Mouse (Mus musculus): ENCODE measurements around the gene Acer1. TPM values are rescaled to one million over a fixed set of nuclear protein-coding genes. Genes with fewer than 3 reads are reported as not detected.

The Acer1 gene
- total RNA-seq (2021): not detected

DNA sequence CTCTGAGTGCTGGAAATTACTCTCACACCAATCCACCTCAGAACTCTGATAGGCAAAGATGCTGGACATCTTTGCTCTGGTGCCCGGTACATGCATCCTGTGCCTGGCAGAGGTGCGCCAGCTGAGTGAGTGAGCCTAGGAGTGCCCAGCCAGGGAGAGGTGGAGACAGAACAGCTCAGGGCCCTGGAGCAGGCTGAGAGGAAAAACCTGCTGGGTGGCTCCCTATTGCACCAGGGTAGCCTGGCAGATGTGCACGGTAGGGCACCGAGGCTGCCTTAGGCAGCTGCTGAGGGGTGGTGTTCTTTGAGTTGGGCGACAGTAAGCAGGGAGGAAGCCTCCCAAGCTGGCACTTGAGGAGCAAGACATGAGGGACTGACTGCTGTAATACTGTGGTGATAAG lies at the start of gene Acer1:
TSS of gene Acer1 (minus strand) at position 114 of the 400 bp plus-strand sequence.
- no peak for DNase-seq (ENCODE audit: extremely low spot score in 1 of 2, low spot score in 2 of 2)
- intact Hi-C loops (cut with DNase I): no loop called here

DNA sequence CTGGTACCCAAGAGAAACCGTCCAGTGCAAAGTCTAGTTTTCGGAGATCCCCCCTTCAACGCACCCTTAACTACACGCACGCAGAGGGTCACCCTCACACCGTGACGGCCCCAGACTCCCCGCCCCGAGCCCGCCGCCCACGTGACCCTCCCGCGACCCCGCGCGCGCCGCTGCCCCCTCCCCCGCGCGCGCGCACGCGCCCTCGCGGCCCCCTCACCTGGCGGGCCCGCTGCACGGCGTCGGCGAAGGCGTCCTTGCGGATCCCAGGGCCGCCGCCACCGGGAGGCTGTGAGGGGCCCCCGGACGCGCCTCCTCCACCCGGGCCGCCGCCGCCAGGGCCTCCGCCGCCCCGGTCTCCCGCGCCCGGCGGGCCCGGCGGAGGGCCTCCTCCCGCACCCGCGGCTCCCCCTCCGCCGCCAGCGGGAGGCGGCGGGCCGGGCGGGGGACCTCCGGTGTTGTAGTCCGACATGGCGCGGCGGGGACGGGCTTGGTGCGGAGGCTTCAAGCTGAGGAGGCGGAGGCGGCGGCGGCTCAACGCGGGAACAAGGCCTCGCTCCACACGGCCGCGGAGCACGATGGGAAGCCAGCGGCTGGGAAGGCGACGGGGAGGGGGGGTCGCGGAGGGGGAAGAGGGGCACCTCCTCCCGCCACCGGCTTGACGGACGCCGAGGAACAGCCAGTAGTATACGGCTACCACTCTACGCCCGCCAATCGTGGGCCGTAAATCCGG lies 49.2 kb upstream of the Acer1 start, which contains the start of gene Khsrp:
TSS of gene Khsrp (minus strand) at position 592 of the 730 bp plus-strand sequence.
- peak in 1 of 2 experiments; percentile 80 for DNase-seq (ENCODE audit: extremely low spot score in 1 of 2, low spot score in 2 of 2)
- intact Hi-C loops (cut with DNase I): no loop called here

GRCm38 (mm10) chr17:57029691-57030090 lies 47.8 kb upstream of the Acer1 start:
- intact Hi-C loops (cut with DNase I): no loop called here

DNA sequence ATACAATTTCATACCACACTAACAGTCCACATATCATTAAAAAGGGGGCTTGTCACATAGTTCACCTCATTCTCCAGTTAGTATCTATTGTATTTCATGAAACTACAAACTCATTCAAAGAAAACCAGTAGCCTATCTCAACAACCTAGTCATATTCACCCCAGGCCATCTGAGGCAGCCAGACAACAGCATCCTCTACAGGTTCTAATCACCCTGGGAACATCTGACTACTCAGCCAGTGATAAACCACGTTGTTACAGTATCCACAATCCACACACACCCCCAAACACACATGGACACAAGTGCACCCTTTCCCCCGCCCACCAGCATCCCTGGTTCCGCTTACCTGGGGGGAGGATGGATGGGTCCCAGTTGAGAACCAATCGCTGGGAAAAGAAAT lies 45.5 kb upstream of the Acer1 start:
- intact Hi-C loops (cut with DNase I): no loop called here
- DNase-seq (ENCODE audit: extremely low spot score in 1 of 2, low spot score in 2 of 2): no peak

More at GRCm38 (mm10) chr17:57029691-57030090, 47.8 kb upstream of the Acer1 start:
- DNase-seq (ENCODE audit: extremely low spot score in 1 of 2, low spot score in 2 of 2): peak in 1 of 2 experiments; percentile 24

DNA sequence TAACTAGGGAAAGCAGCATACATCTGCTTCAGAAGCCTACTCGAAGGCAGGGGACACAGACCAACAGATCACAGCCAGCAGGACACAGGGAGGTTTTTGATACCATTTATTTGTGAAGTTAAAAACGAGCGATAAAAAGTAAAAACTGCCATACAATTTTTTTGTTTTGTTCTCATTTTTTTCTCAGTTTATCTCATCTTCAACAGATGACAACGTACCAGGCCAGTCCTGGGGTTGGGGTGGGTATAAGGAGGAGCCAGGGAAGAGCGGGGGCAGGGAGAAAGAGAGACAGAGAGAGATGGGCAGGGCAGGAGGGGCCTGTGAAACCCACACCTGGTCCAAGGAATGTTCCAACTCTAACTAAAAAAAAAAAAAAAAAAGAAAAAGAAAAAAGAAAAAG lies 39.0 kb upstream of the Acer1 start:
- no peak for DNase-seq (ENCODE audit: extremely low spot score in 1 of 2, low spot score in 2 of 2)
- intact Hi-C loops (cut with DNase I): no loop called here

- DNase-seq (ENCODE audit: extremely low spot score in 1 of 2, low spot score in 2 of 2): no peak
- intact Hi-C loops (cut with DNase I): no loop called here
Measured at GRCm38 (mm10) chr17:57019693-57020092, 37.8 kb upstream of the Acer1 start.

DNA sequence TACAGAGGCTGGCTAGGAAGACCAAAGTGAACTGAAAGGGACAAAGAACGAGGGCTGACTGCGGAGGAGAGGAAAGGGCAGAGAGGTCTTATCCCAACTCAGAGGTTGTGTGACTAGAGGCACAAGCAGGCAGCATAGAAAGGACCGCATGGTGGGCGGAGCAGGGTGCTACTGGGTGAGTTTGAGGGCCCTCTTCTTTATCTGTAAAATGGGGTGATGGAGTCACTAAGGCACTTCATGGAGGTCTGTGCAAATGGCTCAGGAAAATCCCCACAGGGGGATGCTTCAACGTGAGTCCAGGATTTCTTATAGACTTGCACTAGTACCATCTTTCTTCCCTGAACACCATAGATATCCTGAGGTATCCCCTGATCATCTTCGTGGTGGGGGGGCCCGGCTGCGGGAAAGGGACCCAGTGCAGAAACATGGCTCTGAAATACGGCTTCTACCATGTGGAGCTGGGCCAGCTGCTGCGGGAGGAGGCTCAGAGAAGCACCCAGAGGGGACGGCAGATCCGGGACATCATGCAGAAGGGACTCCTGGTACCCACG lies 30.4 kb upstream of the Acer1 start:
- intact Hi-C loops (cut with DNase I): no loop called here
- no peak for DNase-seq (ENCODE audit: extremely low spot score in 1 of 2, low spot score in 2 of 2)

DNA sequence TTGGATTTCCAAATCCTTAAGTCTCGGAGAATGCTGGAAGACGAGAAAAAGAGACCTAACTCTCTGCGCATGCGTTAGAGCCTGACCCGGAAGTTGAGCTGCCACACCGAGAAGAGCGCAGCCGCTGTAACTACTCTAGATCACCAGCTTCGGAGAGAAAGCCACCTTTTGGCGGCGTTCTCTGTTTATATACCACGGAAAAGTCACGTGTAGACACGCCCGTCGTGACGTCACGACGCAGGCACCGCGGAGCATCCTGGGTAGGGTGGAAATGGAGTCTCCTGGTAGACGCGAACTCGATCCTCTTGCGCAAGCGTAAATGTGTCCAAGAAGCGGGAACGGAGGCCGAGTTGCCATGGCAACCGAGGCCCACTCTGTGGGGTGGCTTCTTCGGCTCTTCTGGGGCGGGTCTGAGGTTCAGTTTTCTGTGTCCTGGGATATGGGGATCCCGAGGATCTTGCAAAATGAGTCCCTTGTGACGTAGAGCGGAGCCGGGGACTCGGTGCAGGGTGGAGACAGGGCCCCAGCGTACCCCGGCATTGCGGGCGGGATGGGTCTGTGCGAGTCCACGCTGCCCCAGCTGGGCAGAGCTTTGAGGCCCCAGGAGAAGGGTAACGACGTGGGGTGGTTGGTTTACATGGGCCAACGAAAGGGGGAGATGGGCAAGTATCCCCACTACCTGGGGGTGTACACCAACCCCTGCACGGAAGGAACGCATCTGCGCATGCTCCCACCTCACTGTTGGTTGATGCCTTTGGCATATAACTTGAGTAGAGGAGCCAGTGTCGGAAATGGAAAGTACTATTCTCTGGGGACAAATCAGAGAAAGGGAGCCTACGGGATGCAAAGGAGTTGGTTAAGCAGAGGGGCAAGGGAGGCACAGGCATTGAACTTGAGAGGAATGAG lies 29.6 kb upstream of the Acer1 start, which contains the start of the genes Gtf2f1 and Gm17949:
TSS of gene Gtf2f1 (minus strand) at position 53 of the 906 bp plus-strand sequence.
TSS of gene Gm17949 (plus strand) at position 234 of the 906 bp plus-strand sequence.
- intact Hi-C loops (cut with DNase I): no loop called here
- peak; percentile 95 to 96 for DNase-seq (ENCODE audit: extremely low spot score in 1 of 2, low spot score in 2 of 2)

GRCm38 (mm10) chr17:57010911-57011235 lies 28.9 kb upstream of the Acer1 start:
- intact Hi-C loops (cut with DNase I): no loop called here
- DNase-seq (ENCODE audit: extremely low spot score in 1 of 2, low spot score in 2 of 2): no peak

- no peak for DNase-seq (ENCODE audit: extremely low spot score in 1 of 2, low spot score in 2 of 2)
- intact Hi-C loops (cut with DNase I): no loop called here
Measured at GRCm38 (mm10) chr17:57007137-57007905, 25.4 kb upstream of the Acer1 start.

- intact Hi-C loops (cut with DNase I): no loop called here
Measured at GRCm38 (mm10) chr17:57003994-57004393, 22.1 kb upstream of the Acer1 start.

GRCm38 (mm10) chr17:57001228-57001627 lies 19.3 kb upstream of the Acer1 start:
- no peak for DNase-seq (ENCODE audit: extremely low spot score in 1 of 2, low spot score in 2 of 2)
- intact Hi-C loops (cut with DNase I): no loop called here

More at GRCm38 (mm10) chr17:57003994-57004393, 22.1 kb upstream of the Acer1 start:
- no peak for DNase-seq (ENCODE audit: extremely low spot score in 1 of 2, low spot score in 2 of 2)

DNA sequence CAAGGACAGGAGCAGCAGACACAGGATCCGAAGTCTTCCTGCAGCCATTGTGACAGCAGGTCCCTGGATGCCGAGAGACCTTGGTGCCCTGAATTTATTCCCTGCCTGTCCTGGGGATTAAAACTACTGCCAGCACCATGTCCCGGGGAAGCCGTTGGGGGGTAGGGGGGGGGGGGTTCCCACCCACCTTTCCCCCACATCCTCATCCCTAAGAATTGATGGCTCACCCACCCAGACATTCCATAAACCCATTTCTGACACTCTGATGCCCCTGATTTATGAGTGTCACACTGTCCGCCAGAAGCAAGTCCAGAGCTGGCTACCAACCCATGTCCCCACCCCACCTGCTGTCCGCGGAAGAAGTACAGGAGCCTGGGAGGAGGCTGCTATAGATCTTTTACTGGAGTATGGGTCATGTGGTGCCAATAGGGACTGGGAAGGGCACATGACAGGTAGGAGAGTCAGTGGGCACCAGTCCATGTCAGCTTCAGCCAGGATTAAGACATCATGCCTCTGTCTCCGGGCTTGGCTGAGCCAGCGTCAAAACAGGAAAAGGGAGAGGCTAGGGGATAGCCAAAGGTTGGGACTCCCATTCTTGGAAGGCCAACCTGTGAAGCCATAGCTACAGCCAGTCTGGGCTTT lies 18.2 kb upstream of the Acer1 start, which contains the start of gene Pspn:
TSS of gene Pspn (minus strand) at position 51 of the 642 bp plus-strand sequence.
- intact Hi-C loops (cut with DNase I): loop anchor here (5.0 to 10.0 kb wide), 3 partner anchors 167 to 335 kb away; no protein-coding TSS in a partner anchor
- no peak for DNase-seq (ENCODE audit: extremely low spot score in 1 of 2, low spot score in 2 of 2)

- DNase-seq (ENCODE audit: extremely low spot score in 1 of 2, low spot score in 2 of 2): no peak
- intact Hi-C loops (cut with DNase I): loop anchor here (5.0 to 10.0 kb wide), 3 partner anchors 168 to 335 kb away; no protein-coding TSS in a partner anchor
Measured at GRCm38 (mm10) chr17:56999414-56999813, 17.5 kb upstream of the Acer1 start.

- DNase-seq (ENCODE audit: extremely low spot score in 1 of 2, low spot score in 2 of 2): peak; percentile 95 to 97
- intact Hi-C loops (cut with DNase I): loop anchor here (5.0 to 10.0 kb wide), 3 partner anchors 170 to 338 kb away; no protein-coding TSS in a partner anchor
Measured at GRCm38 (mm10) chr17:56997029-56997667, 15.2 kb upstream of the Acer1 start, which contains the start of gene Alkbh7. Gene Alkbh7, plus strand, starts transcription at chr17:56997339.

DNA sequence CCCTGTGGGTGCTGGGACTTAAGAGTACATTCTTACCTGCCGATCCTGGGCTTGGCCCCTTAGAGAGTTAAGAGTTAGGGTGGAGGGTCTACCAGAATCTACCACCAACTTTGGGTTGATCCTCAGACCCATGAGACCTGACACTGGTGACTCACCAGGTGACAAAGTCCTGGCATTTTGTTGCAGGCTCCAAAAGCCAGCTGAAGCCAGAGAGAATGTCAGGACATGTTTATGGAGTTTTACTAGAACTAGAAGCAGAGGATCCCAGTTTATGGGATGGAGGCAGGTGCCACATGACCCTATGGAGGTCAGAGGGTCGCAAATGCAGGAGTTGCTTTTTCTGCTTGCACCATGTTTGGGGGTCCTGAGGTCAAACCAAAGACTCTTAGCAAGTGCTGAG lies 14.6 kb upstream of the Acer1 start:
- intact Hi-C loops (cut with DNase I): loop anchor here (5.0 to 10.0 kb wide), 3 partner anchors 171 to 338 kb away; no protein-coding TSS in a partner anchor
- no peak for DNase-seq (ENCODE audit: extremely low spot score in 1 of 2, low spot score in 2 of 2)

GRCm38 (mm10) chr17:56995046-56995445 lies 13.1 kb upstream of the Acer1 start:
- no peak for DNase-seq (ENCODE audit: extremely low spot score in 1 of 2, low spot score in 2 of 2)
- intact Hi-C loops (cut with DNase I): loop anchor here (5.0 to 10.0 kb wide), 3 partner anchors 172 to 340 kb away; no protein-coding TSS in a partner anchor
